Mouse (Mus musculus) splenic B cell, adult 2 months (primary cell): Measurements from ENCODE around the gene Ankmy1.

Experiments
- DNase-seq: peaks from one replicate; pipeline ENCODE4 v3.0.0-alpha.2; 2011; ENCODE audit warnings: low read depth, low spot score
- H3K27me3 ChIP-seq: 2 replicates; pipeline ENCODE4 v1.6.1; 2012; ENCODE audit warnings: mild to moderate bottlenecking, low read length, moderate library complexity, mixed read lengths; ENCODE audit not compliant: control insufficient read depth, poor library complexity, insufficient read depth, severe bottlenecking
- H3K36me3 ChIP-seq: 2 replicates; pipeline ENCODE4 v1.6.1; 2012; ENCODE audit warnings: mild to moderate bottlenecking, low read length, moderate library complexity, mixed read lengths; ENCODE audit not compliant: control insufficient read depth, poor library complexity, insufficient read depth, severe bottlenecking

Ankmy1 gene

GRCm38 (mm10) chr1:92920474-92921200 is 17.9 kb upstream of the Ankmy1 start:
- Histone ChIP-seq H3K36me3 (peaks cover 12% of the 10 kb centered on the region), H3K27me3 (no peaks in the 10 kb centered on the region)
- no peak for DNase-seq

- no peak for DNase-seq
These were observed 17.1 kb upstream of the Ankmy1 start for GRCm38 (mm10) chr1:92919775-92920174.

GRCm38 (mm10) chr1:92919151-92919550 is 16.4 kb upstream of the Ankmy1 start:
- Histone ChIP-seq H3K36me3 (peaks cover 12% of the 10 kb centered on the region), H3K27me3 (no peaks in the 10 kb centered on the region)
- no peak for DNase-seq

More at GRCm38 (mm10) chr1:92919775-92920174, 17.1 kb upstream of the Ankmy1 start:
- Histone ChIP-seq H3K36me3 (peaks cover 12% of the 10 kb centered on the region), H3K27me3 (no peaks in the 10 kb centered on the region)

- H3K27me3 ChIP-seq, result no peaks in the 10 kb centered on the region
- H3K36me3 ChIP-seq, result peaks cover 12% of the 10 kb centered on the region
- DNase-seq, result no peak
These were observed 14.0 kb upstream of the Ankmy1 start for GRCm38 (mm10) chr1:92916725-92917124.

GRCm38 (mm10) chr1:92914993-92915392 is 12.3 kb upstream of the Ankmy1 start:
- no peaks in the 10 kb centered on the region for H3K27me3 ChIP-seq
- no peak for DNase-seq

GRCm38 (mm10) chr1:92914239-92914638 is 11.5 kb upstream of the Ankmy1 start:
- no peak for DNase-seq
- H3K27me3 ChIP-seq, result no peaks in the 10 kb centered on the region
- H3K36me3 ChIP-seq, result peaks cover 12% of the 10 kb centered on the region

More at GRCm38 (mm10) chr1:92914993-92915392, 12.3 kb upstream of the Ankmy1 start:
- peaks cover 12% of the 10 kb centered on the region for H3K36me3 ChIP-seq

- H3K36me3 ChIP-seq, result peaks cover 4% of the 10 kb centered on the region
- no peaks in the 10 kb centered on the region for H3K27me3 ChIP-seq
- peak; percentile 25 for DNase-seq
These were observed 9.6 kb upstream of the Ankmy1 start for GRCm38 (mm10) chr1:92912286-92912685.

GRCm38 (mm10) chr1:92911721-92912138 is 9.0 kb upstream of the Ankmy1 start:
- DNase-seq, result peak; percentile 16
- H3K27me3 ChIP-seq, result no peaks in the 10 kb centered on the region
- peaks cover 2% of the 10 kb centered on the region for H3K36me3 ChIP-seq

- no peaks in the 10 kb centered on the region for H3K27me3 ChIP-seq
- peaks cover 2% of the 10 kb centered on the region for H3K36me3 ChIP-seq
- DNase-seq, result peak; percentile 56
These were observed 8.4 kb upstream of the Ankmy1 start for GRCm38 (mm10) chr1:92910925-92911720.

GRCm38 (mm10) chr1:92910239-92910885 is 7.7 kb upstream of the Ankmy1 start, which contains the start of gene Rnpepl1:
Rnpepl1 (plus strand) TSS chr1:92910783.
- peak; percentile 77 for DNase-seq
- Histone ChIP-seq H3K36me3 (no peaks in the 10 kb centered on the region), H3K27me3 (no peaks in the 10 kb centered on the region)

- H3K36me3 ChIP-seq, result no peaks in the 10 kb centered on the region
- no peaks in the 10 kb centered on the region for H3K27me3 ChIP-seq
- DNase-seq, result peak; percentile 56
These were observed 6.4 kb upstream of the Ankmy1 start for GRCm38 (mm10) chr1:92909068-92909467.

- Histone ChIP-seq H3K27me3 (no peaks in the 10 kb centered on the region), H3K36me3 (no peaks in the 10 kb centered on the region)
- DNase-seq, result no peak
These were observed 6.0 kb upstream of the Ankmy1 start for GRCm38 (mm10) chr1:92908664-92909063.

- Histone ChIP-seq H3K27me3 (no peaks in the 10 kb centered on the region), H3K36me3 (no peaks in the 10 kb centered on the region)
- no peak for DNase-seq
These were observed 5.1 kb upstream of the Ankmy1 start for GRCm38 (mm10) chr1:92907632-92908360.
